Mouse (Mus musculus) left cerebral cortex, postnatal 36 days (tissue): Measurements from ENCODE around the gene Tmem232. TPM values are rescaled to one million over a fixed set of nuclear protein-coding genes. Genes with fewer than 3 reads are reported as not detected.
A peak's percentile ranks its signal among the peaks of the same experiment; 100 is the strongest.

ENCODE experiments used
- DNase-seq, 2 experiments: peaks; one replicate each; pipeline ENCODE4 v3.0.0; 2021 to 2022; ENCODE audit warnings: low spot score in 2 of 2, mixed read lengths in 1 of 2
- intact Hi-C: fragments of 180-260 bp; cut with DNase I; formaldehyde crosslinking; loops from one replicate; pipeline ENCODE4 v1.15.1; 2025
- total RNA-seq, 2 experiments: library from RNA; stranded (reverse); gene quantifications; 2 replicates each; pipeline ENCODE4 v1.2.3; 2021

The Tmem232 gene
- total RNA-seq: 1 to 10 TPM; 1.4 to 2.6 TPM

DNA sequence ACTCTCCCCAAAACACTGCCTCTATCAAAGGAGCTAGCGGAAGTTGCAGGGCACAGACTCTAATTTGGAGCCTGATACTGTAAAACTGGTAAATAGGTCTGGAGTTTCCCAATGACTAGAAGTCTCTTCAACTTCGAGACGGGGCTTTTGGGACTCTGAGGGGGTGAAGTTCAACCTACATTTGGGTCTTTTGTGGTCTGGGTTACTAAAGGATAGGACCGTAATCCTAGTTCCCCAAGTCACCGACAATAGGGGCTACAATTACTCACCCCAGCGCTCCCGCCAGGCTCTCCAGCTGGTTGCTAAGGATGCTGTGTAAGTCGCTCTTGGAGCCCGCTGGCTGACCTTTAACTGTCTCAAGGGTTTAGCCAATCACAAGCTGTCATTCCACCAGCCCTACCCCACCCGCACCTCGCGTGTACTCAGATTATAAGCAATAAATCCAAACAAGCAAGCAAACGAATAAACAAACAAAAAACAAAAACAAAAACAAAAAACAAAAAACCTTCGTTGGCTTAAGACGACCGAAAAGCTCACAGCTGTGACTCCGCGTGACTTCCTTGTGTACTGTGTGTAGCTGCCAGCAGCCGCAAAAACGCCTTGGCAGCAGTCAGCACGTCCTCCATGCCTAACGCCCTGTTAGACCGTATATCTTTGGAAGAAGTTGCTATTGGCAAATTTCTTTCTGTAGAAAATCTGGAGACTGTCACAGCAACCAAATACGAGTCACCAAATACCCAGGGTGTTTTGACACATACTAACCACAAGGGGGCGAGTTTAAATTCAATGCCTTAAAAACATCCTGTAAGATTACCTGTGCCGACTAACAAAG is at the start of gene Tmem232:
TSS of gene Tmem232 (minus strand) at position 342 of the 832 bp plus-strand sequence.
- peak in 1 of 2 experiments; percentile 26 for DNase-seq
- intact Hi-C loops: no loop called here

DNA sequence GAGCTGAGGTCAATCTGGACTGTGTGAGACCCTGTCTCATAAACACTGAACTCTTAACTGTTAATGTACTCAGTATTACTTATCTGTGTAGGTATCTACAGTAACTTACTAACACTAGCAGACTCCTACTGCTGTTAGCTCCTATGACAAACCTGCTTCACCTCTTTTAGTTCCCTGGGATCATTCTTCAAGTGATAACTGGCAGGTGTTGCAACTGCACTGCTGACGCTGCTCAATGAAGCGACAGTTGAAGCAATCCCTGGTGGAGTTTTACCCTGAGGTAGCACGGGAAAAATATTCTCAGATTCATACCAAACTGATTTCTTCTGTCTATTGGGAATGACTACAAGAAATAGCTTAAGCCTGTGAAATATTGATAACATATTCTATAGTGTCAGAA is 46.3 kb upstream of the Tmem232 start:
- intact Hi-C loops: no loop called here
- no peak for DNase-seq

DNA sequence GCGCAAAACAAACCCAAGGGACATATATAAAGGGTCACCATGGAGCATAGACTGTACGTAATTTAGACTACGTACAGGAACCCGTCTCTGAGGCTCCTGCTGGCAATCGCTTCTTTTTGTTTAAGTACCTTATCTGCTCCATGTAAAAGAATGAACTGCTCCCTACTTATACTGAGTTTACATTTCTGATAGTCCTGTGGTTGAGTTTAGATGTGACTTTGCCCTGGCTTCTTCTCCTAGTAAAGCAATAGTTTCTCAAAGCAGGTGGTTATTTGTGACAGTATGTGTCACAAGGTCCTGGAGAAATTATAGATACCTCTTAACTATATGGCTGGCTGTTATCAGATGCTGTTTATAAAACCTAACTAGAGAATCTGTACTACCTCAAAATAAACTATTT is 40.9 kb upstream of the Tmem232 start:
- intact Hi-C loops: no loop called here
- DNase-seq: no peak

DNA sequence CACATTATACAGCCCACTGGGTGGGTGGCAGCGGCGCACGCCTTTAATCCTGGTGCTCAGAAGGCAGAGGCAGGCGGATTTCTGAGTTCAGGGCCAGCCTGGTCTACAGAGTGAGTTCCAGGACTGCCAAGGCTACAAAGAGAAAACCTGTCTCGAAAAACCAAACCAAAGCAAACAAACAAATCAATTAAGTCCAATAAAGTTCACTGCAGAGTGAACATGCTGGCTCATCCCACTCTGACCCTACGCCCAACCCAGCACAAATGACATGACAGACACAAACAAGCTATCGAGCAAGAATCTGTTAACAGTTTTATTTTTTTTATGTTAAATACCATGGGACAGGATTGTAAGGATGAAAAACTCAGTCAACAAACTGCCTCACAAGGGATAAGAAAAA is 39.2 kb upstream of the Tmem232 start:
- intact Hi-C loops: no loop called here
- no peak for DNase-seq

DNA sequence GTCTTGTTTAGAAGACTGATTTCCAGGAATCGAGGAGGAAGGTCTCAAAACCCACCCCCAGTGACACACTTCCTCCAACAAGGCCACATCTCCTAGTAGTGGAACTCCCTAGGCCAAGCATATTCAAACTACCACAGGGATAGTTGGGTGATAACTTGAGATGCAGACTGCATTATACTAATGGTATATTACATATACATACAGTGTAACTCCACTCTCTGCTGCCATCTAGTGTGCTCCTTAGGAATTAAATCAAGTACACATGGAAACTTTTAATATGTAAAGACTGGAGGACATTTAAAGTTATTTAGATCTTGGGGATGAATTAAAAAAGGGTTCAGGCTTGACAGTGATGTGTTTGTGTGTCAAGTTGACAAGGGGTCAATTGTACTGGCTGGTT is 34.8 kb upstream of the Tmem232 start:
- no peak for DNase-seq
- intact Hi-C loops: no loop called here

DNA sequence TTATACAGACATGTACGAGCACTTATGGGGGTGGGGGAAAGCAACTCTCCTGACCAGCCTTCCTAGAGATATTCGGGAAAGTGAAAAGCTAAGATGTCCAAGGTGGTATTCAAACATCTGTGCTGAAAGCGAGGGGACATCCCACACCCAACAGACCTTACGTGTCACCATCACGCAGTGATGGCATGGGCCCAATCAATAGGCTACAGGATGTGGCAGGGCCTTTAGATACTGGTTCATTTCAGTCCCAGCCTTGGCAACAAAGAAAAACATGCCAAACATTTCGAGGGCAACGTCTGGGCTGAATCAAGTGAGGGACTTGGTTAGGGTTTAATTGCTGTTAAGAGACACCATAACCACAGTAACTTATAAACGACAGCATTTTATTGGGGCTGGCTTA is 34.3 kb upstream of the Tmem232 start:
- intact Hi-C loops: no loop called here
- no peak for DNase-seq

DNA sequence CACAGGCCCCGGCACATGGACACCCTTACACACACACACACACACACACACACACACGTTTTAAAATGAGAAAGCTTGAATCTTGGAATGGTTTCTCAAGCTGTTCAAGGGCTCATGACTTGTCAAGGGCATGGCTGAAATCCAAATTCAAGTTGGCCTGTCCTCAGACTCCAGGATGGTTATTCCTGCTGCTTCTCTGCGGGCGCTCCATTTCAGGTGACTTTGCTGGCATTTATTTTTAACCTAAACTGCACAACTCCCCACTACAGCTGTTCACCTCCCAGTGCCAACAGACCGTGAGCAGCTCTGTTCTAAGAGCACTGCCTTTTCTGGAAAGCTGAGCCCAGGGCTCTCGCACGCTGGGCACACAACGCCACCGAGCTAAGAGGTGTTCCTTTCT is 31.3 kb upstream of the Tmem232 start:
- DNase-seq: peak in 1 of 2 experiments; percentile 24
- intact Hi-C loops: no loop called here

DNA sequence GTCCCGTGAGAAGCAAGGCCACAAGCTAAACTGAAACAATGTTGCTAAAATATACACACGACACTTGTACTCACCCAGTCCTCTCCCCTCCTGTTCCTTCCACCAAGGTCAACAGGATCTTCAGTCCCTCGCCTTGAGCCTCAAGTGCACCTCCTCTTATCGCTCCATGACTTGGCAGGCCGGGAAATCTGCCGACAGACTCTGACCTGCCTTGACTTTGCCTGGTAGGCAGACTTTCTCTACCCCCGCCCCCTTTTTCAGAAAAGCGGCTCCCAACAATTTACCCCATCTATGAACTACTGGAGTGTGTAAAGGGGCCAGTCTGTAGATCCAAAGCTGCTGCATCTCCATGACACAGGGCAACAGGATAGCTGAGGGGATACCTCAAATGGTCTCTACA is 30.9 kb upstream of the Tmem232 start:
- DNase-seq: no peak
- intact Hi-C loops: no loop called here

DNA sequence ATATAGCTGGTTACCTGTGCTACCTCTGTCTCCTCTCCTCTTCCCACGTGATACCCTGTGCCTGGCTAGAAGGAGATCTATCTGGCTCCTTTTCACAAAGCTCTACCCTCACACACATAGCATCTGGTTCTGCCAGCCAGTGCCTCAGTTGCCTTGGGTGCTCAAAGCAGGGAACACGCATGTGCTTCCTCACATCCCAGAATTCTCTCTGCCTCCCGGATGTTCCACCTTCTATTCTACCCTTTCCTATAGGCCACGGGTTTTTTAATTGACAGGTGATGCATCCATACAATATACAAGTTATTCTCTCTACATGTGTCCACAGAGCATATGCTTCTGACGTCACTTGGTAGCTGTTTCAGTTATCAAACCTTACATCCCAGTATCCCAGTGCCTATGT is 23.6 kb upstream of the Tmem232 start:
- no peak for DNase-seq
- intact Hi-C loops: loop anchor here (5.0 kb wide), 1 partner anchor 962 kb away; the partner anchor contains the start of gene Man2a1

DNA sequence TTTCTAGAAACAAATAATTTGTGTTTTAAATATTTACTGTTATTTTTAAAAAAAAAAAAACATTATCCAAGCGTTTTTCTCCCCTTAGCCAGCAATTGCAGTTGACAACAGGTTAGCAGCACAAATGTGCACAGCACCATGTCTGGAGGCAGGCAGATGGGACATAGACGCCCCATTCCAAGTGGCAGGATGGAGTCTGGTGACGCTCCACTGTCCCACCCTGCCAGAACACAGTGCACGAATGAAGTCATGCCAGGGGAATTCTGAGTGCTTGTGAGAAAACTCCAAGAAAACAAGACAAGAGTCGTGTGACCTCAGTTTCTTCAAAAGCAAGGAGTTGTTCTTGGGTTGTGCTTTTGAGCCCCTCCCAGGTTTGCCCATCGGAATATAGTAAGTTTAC is 22.8 kb upstream of the Tmem232 start:
- intact Hi-C loops: loop anchor here (5.0 kb wide), 1 partner anchor 961 kb away; the partner anchor contains the start of gene Man2a1
- DNase-seq: no peak

DNA sequence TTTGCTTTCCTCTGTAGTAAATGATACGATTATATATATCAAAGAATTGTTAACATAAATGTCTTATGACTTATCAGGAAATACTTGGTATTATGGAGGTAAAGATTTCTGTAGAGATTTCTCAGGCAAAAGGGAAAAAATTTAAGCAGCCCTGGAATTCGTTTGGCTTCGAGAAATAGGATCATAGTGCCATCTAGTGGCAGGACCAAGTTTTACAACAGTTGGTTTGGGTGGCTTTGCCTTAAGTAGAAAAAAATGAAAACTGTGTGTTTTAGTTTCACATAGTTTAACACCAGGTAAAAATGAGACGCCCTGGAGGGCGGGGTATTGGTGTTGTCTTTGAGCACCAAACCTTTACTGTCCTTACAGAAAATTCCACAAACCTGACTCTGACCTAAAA is 22.2 kb upstream of the Tmem232 start:
- intact Hi-C loops: loop anchor here (5.0 kb wide), 1 partner anchor 960 kb away; the partner anchor contains the start of gene Man2a1
- peak; percentile 49 to 59 for DNase-seq

DNA sequence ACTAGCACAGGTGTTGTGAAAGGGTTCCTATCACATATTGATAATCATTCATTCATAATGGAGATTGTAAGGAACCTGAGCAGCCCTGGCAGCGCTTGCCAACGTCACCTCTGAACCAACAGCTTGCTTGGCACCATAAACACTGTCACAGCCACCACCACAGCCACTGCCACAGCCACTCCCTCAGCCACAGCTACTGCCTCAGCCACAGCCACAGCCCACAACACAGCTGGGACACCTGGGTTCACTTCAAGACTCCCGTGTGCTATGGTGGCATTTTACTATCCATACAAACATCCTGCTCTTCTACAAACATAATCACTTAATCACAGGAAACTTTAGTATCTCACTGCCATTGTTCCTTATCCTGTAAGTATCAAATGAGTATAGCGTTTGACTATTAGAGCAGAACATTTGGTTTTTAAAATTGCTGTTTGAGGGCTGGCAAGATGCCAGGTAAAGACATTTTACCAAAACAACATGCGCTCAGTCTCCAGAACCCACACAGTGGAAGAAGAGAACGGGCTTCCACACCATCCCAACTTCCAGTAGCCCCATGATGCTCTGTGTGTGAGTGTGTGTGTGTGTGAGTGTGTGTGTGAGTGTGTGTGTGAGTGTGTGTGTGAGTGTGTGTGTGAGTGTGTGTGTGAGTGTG is 20.9 kb upstream of the Tmem232 start:
- intact Hi-C loops: loop anchor here (5.0 kb wide), 1 partner anchor 959 kb away; the partner anchor contains the start of gene Man2a1
- no peak for DNase-seq

DNA sequence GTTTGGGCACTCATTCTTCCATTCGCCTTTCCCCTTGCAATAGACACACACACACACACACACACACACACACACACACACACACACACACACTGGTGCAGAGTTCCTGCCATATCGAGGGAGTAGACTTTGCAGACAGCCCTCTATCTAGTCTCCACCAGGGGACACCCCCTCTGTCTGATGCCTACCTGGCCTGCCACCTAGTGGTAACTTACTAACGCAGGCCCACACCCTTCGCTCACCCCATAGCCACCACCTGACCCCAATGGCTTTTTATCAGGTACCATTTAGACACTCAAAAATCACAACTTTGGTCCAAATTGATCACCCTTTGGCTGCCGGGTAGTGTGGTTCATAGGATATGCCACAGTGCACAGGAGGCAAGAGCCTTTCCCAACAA is 18.7 kb upstream of the Tmem232 start:
- intact Hi-C loops: loop anchor here (10.0 kb wide), 1 partner anchor 1984 kb away; no protein-coding TSS in a partner anchor
- DNase-seq: no peak

DNA sequence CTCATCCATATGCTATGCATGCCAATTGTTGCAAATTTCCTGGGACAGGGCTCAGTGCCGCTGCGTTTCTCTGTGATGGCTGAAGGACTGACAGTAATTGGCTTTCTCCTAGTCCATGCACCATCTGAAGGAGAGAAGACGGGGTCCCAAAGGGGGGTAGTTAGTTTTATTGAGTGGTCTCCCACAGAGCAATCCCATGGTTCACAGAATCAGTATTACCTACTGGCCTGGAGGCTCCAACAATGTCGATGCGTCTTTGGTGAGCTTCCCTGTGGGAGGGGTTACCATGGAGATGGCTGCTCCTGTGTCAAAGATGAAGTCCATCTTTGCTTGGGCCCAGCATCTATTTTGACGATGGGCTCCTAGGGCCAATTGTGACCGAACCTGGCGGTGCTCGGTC is 18.2 kb upstream of the Tmem232 start:
- intact Hi-C loops: loop anchor here (10.0 kb wide), 1 partner anchor 1984 kb away; no protein-coding TSS in a partner anchor

DNA sequence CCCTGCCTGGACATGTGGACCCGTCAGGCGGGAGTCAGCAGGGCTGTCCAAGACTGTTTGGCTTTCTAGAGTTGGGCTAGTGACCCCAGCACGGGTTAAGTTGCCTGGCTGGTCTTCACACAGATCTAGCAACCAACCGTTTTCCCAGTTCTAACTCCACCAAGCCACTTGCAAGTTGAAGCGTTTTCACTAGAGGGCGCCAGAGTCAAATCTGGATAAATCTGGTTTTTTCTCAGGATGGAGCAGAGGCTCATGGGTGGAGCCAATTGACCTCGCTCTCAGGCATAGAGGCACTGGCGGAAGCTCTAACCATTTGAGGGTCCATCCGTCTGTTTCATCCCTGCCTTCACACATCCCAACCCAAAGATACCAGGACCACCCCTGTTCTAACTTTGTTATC is 17.6 kb upstream of the Tmem232 start:
- intact Hi-C loops: loop anchor here (10.0 kb wide), 1 partner anchor 1983 kb away; no protein-coding TSS in a partner anchor
- no peak for DNase-seq

More for the DNA sequence above, 18.2 kb upstream of the Tmem232 start:
- no peak for DNase-seq

DNA sequence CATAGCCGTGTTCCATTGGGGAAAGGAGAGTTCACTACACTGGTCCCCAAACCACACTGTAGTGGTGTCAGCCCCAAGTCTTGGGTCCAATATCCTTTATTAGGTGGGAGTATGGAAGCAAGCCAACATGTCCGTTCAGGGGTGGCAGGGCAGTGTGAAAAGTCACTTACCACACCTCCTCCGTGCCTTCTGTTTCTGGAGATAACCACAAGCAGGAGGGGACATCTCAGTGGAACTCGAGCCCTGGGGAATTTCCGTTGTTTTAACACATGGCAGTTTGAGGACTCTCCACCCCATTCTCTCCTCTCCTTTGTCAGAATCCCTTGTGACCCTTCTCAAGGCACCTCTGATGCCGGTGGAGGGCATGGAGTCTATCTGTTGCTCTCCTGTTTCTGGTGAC is 16.6 kb upstream of the Tmem232 start:
- DNase-seq: no peak
- intact Hi-C loops: loop anchor here (10.0 kb wide), 1 partner anchor 1982 kb away; no protein-coding TSS in a partner anchor

DNA sequence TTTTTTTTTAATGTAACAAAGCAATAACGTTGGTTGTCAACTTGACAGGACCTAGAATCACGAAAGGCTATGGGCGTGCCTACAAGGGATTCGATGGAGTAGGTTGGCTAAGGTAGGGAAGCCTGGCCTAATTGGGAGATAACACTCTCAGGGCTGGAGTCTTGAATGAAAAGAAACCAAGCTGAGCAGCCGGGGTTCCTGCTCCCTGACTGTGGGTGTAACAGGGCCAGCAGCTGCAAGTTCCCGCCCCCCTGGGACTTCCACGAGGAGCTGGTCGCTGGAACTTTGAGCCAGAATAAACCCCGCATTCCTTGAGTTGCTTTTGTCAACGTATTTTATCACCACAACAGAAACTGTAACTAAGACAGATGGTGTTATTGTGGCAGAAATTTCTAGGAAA is 16.2 kb upstream of the Tmem232 start:
- DNase-seq: no peak
- intact Hi-C loops: loop anchor here (10.0 kb wide), 1 partner anchor 1982 kb away; no protein-coding TSS in a partner anchor

DNA sequence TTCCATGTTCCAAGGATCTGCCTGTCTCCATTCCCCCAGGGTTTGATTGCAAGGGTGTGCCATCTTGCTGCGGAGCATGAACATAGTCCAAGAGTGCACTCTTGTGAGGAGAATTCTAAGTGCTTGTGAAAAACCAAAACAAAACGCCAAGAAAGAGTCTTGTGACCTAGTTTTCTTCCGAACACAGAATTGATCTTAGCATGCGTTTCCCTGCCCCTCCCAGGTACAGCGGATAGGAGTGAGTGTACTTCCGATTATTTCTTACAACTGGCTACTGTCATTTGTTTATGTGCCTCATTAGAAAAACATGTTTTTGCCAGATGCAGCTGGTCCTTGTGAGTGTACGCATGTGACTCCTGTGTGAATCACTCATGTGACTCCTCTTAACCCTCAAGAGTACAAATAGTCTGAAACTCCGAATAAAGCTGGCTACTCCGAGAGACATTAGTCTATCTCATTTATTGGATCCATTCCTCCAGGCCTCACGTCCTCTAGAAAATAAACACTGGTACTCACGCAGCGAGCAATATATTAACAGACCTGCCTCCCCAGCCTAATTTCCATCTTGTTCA is 11.9 kb upstream of the Tmem232 start:
- no peak for DNase-seq
- intact Hi-C loops: loop anchor here (10.0 kb wide), 1 partner anchor 1978 kb away; no protein-coding TSS in a partner anchor

DNA sequence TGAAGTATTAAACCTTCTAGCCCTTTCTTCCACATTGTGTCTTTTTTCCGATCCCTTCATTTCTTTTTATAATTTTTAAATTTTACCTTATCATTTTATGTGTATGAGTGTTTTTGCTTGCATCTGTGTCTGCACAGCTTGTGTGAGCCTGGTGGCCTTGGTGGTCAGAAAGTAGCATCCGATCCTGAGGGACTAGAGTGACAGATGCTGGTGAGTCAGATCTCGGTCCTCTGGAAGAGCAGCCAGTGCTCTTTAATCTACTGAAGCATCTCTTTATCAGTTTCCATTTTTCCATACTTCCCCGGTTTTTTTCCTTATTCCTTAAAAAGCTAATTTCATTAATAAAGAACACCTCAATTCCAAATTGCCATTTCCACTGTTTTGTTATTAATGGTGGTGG is 9.8 kb upstream of the Tmem232 start:
- no peak for DNase-seq
- intact Hi-C loops: loop anchor here (10.0 kb wide), 1 partner anchor 1976 kb away; no protein-coding TSS in a partner anchor
